Mouse (Mus musculus) adrenal gland, adult 10 weeks (tissue): ENCODE results near the gene Trim50. TPM values are rescaled to one million over a fixed set of nuclear protein-coding genes. Genes with fewer than 3 reads are reported as not detected.

Source experiments
- polyA plus RNA-seq: library from polyadenylated mRNA; stranded (reverse); fragments of 350-450 nt; fragmentation: Illumina TruSeq; extraction: RNeasy Lipid Tissue Mini Kit (QIAGEN cat#74804); gene quantifications from one replicate; pipeline ENCODE4 v1.2.3, GENCODE M21; 2014; ENCODE audit warnings: low read depth, low replicate concordance

The Trim50 gene
- polyA plus RNA-seq, result not detected

GRCm38 (mm10) chr5:135352995-135353394, at the start of gene Trim50:
Gene Trim50 (plus strand): TSS chr5:135353295.

DNA sequence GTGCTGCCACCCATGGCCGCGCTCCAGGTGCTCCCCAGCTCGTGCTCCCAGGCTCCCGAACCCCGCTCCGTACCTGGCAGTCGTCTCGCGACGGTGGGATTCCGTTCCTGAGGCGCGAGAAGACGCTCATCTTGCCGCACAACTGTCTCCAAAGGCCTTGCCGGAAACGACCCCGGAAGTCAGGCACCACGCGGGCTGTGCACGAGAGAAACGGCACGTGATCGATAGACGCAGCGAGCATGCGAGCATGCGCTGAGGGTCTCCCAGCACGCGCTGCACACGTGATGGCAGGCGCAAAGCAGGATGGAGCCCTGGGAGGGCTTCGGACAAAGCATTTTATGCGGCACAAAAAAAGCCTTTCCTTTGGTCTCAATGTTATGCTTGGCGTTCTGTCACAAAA, 3.2 kb upstream of the Trim50 start, which contains the start of gene Fkbp6:
Fkbp6 (minus strand) TSS at position 183 of the 400 bp plus-strand sequence.

GRCm38 (mm10) chr5:135369787-135370654, 16.9 kb downstream of the Trim50 start, which contains the start of gene Nsun5:
Gene Nsun5 (plus strand): TSS chr5:135369953.

GRCm38 (mm10) chr5:135394004-135394823, 41.1 kb downstream of the Trim50 start, which contains the start of gene Pom121:
Gene Pom121 (minus strand): TSS chr5:135394546.

Other genes with a start within 250 kb of the Trim50 start
- gene Tbl2, start 203.6 kb upstream of the Trim50 start, polyA plus RNA-seq, result 7.7 TPM
- gene Bcl7b, start 185.0 kb upstream of the Trim50 start, polyA plus RNA-seq, result 24.0 TPM
- gene Baz1b, start 166.0 kb upstream of the Trim50 start, polyA plus RNA-seq, result 71.1 TPM
- not detected for gene Fzd9, start 102.1 kb upstream of the Trim50 start, polyA plus RNA-seq
- not detected for gene Fkbp6, start 3.3 kb upstream of the Trim50 start, polyA plus RNA-seq
- 1.8 TPM for gene Nsun5, start 16.7 kb downstream of the Trim50 start, polyA plus RNA-seq
- 2.4 TPM for gene Pom121, start 41.3 kb downstream of the Trim50 start, polyA plus RNA-seq
- 12.9 TPM for gene Hip1, start 191.8 kb downstream of the Trim50 start, polyA plus RNA-seq
- not detected for gene Ccl26, start 210.3 kb downstream of the Trim50 start, polyA plus RNA-seq
- 0.47 TPM for gene Ccl24, start 219.8 kb downstream of the Trim50 start, polyA plus RNA-seq